Mouse (Mus musculus) adrenal gland, postnatal 14 days (tissue): ENCODE measurements at regions not wholly inside any gene's neighbourhood (a gene's known extent, or its start where the extent isn't known, plus 50 kb on each side); places are given as distances from the start of the nearest gene placed in this dataset.

Source experiments
- DNase-seq: peaks from one replicate; pipeline ENCODE4 v3.0.0; 2021; ENCODE audit warnings: mixed read lengths

GRCm38 (mm10) chr8:97052436-97052835, 1164.1 kb upstream of the Got2 start:
- no peak for DNase-seq

GRCm38 (mm10) chr8:97039778-97040177, 1151.4 kb upstream of the Got2 start:
- DNase-seq: no peak

- DNase-seq: no peak
Measured at GRCm38 (mm10) chr8:97038854-97039253, 1150.5 kb upstream of the Got2 start.

GRCm38 (mm10) chr8:97032188-97032587, 1143.8 kb upstream of the Got2 start:
- no peak for DNase-seq

GRCm38 (mm10) chr8:97015571-97015970, 1127.2 kb upstream of the Got2 start:
- peak; percentile 30 for DNase-seq

- DNase-seq: peak; percentile 20
Measured at GRCm38 (mm10) chr8:97004131-97004530, 1115.8 kb upstream of the Got2 start.

DNA sequence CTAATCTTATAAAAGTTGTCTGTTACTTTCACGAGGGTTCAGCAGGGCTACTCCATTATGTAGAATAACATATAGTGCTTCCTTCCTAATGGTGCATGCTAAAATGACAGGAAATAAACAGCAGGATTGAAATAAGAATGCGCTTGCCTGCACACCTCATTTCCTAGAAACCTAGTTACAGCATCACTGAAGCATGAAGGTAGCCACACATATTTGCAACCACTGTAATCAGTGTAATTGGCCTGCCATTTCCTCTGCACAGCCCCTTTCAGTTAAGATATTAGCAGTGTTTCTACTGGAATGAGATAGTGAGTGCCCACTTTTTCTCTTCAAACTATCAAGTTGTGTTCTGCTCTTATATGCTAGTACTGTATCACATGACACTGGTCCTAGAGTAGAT, 1094.8 kb upstream of the Got2 start:
- no peak for DNase-seq
